Mouse (Mus musculus): ENCODE measurements around the gene Rtp4. TPM values are rescaled to one million over a fixed set of nuclear protein-coding genes. Genes with fewer than 3 reads are reported as not detected.

The Rtp4 gene
- polyA plus RNA-seq, 1 experiment from 2014 or later, result 24.0 TPM

DNA sequence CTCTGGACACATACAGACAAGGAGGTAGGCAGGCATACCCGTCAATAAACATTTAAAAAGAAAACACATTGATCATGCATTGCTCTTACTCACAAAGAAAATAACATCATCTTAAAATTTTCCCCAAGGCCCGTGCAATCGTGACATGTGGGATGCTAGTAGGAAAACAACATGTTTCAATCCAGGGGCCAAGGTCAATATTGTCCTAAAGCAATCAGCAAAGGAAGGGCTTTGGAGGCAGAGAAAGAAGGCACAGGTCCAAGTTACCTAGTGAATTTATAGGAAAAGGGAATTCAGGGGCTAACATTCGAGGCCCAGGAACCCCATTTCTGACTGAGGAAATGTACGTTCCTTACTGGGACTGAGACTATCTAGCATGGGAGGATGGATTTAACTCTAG is 2.9 kb upstream of the Rtp4 start:
- H3K9me3 ChIP-seq (ENCODE audit: low read length), result no peaks in the 10 kb centered on the region
- H3K4me1 ChIP-seq (ENCODE audit: insufficient read depth), result peaks cover 21% of the 10 kb centered on the region
- ATAC-seq, result peak; percentile 63
- no peaks in the 10 kb centered on the region for H3K27me3 ChIP-seq (ENCODE audit: insufficient read depth, low read length)
- no peak overlapping the region for H3K9ac ChIP-seq (replicated peaks)
- peaks cover 4% of the 10 kb centered on the region; the same call in 1 of the 2 replicates for H3K36me3 ChIP-seq (replicated peaks; ENCODE audit: insufficient read depth, low read length)
- peak overlapping the region; percentile 83 for H3K27ac ChIP-seq (ENCODE audit: low read depth)
- no peak overlapping the region for H3K4me3 ChIP-seq (ENCODE audit: low read depth, low read length)
- WGBS (ENCODE audit: insufficient replicate concordance), result 58% methylated on average over 5 of the region's 5 CpGs
- TF ChIP-seq CTCF (IDR thresholded peaks at IDR 0.05; ENCODE audit: low read depth), result no peak
- TF ChIP-seq EP300 (IDR thresholded peaks at IDR 0.05; ENCODE audit: low read depth), result 0 out of 2 replicates have a peak, but pooled peaks have one; percentile 3
- DNase-seq, result no peak
- H3K4me2 ChIP-seq (ENCODE audit: low read depth, low read length), result peak overlapping the region; percentile 64

DNA sequence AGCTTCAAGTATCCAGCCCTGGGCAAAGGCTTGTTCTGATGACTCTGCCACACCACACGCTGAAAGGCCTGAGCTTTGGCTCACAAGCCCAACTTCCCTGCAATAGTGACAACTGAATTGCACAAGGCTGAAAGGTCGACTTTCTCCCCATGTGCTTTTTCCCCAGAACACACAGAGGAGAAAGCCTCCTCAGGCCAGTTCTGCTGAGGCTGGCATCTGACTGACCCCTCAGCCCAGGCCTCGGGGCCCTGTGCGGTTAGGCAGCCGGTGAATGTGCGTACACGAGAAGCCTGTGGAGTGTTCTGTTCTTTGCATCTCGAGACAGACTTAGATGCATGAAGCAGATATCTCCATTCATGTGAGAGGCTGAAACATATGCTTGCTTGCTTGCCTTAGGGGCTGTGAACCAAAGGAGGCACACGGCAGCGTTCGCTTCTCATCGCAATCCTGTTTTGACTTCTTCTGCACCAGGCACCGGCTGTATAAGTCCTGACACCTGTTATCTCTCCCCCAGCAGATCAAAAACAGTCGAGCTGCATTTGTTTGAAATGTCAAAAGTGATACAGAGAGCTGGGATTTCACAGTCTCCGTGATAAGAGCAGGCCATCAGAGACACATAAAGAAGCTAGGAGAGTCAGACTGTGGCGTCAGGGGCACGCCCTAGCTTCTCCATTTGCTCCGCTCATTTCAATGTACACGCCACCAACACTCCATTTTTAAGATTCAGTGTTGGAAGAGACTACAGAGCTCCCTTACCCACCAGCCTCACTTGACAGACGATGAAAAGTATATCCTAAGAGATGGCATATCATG is 2.1 kb upstream of the Rtp4 start:
- ATAC-seq (peak; percentile 83), DNase-seq (peak; percentile 52)
- peak overlapping the region; percentile 3; the same call in 1 of the 2 replicates for H3K4me3 ChIP-seq (ENCODE audit: low read depth, low read length)
- peak overlapping the region; percentile 64 for H3K4me2 ChIP-seq (ENCODE audit: low read depth, low read length)
- no peaks in the 10 kb centered on the region for H3K36me3 ChIP-seq (replicated peaks; ENCODE audit: insufficient read depth, low read length)
- H3K9me3 ChIP-seq (ENCODE audit: low read length), result no peaks in the 10 kb centered on the region
- WGBS (ENCODE audit: insufficient replicate concordance), result 52% methylated on average over 20 of the region's 20 CpGs
- no peak for TF ChIP-seq CTCF (IDR thresholded peaks at IDR 0.05; ENCODE audit: low read depth)
- 0 out of 2 replicates have a peak, but pooled peaks have one; percentile 17 for TF ChIP-seq EP300 (IDR thresholded peaks at IDR 0.05; ENCODE audit: low read depth)
- peak overlapping the region; percentile 44 for H3K9ac ChIP-seq (replicated peaks)
- H3K27ac ChIP-seq (ENCODE audit: low read depth), result peak overlapping the region; percentile 83
- H3K27me3 ChIP-seq (ENCODE audit: insufficient read depth, low read length), result no peaks in the 10 kb centered on the region
- peaks cover 16% of the 10 kb centered on the region for H3K4me1 ChIP-seq (ENCODE audit: insufficient read depth)

DNA sequence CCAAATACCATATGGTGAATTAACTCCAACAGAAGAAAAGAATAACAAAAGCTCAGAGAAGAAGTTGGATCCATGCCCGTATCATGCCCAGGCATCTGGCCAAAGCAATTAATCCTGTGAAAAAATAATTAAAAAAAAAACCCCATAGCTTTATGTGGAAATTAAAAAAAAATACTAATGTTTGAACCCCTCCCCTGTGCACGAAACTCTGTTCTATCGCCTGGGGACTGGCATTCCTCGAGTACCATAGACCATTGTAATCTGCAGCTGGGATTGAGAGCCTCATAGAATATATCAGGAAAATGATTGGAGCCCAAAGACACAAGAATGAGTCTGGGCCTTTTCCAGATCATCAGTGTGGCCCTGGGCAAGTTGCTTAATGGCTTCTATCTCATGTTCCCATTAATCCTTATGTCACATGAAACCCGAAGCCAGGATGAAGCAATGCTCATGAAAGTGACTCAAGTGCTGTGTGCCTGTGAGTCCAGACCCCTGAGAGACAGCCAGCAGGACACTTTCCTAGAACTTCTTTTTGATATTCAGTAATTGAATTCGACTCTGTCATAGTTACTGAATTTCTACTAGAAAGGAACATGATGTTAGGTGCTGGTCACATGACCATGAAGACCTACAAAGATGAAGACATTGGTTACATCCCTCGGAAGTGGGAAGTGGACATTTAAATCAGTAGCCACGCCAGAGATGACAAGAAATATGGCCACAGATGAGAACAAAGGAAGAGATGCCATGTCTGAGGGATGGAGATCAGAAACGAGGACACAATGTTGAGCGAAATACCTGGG is 1.3 kb upstream of the Rtp4 start:
- Histone ChIP-seq H3K9ac (replicated peaks) (peak overlapping the region; percentile 73), H3K9me3 (ENCODE audit: low read length) (no peaks in the 10 kb centered on the region), H3K4me1 (ENCODE audit: insufficient read depth) (peaks cover 16% of the 10 kb centered on the region), H3K27me3 (ENCODE audit: insufficient read depth, low read length) (no peaks in the 10 kb centered on the region), H3K27ac (ENCODE audit: low read depth) (peak overlapping the region; percentile 83), H3K4me2 (ENCODE audit: low read depth, low read length) (peak overlapping the region; percentile 64), H3K4me3 (ENCODE audit: low read depth, low read length) (peak overlapping the region; percentile 53), H3K36me3 (replicated peaks; ENCODE audit: insufficient read depth, low read length) (no peaks in the 10 kb centered on the region)
- 61% methylated on average over 10 of the region's 10 CpGs for WGBS (ENCODE audit: insufficient replicate concordance)
- ATAC-seq (peak; percentile 18; the same call in 1 of the 2 replicates), DNase-seq (peak; percentile 32)
- TF ChIP-seq EP300 (IDR thresholded peaks at IDR 0.05; ENCODE audit: low read depth), result no peak
- TF ChIP-seq CTCF (IDR thresholded peaks at IDR 0.05; ENCODE audit: low read depth), result no peak

DNA sequence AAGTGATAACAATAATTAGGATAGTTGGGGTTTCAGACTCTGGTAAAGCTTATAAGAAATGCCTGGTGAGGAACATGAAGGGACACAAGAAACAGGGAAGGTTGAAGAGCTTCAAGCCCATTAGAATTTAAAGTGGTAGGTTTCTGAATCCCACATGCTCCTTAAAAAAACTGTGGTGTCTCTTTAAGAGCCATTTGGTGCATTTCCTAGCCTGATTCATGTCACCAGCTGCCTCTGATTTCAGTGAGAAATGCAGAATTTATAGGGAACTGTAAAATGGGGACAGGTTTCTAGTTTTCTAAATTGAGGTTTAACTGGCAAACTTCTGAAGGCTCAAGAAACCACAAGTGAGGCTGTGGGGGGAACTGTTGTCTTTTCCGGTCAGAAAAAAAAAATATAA is 320 bp upstream of the Rtp4 start:
- no peak for DNase-seq
- peaks cover 14% of the 10 kb centered on the region for H3K4me1 ChIP-seq (ENCODE audit: insufficient read depth)
- no peak for TF ChIP-seq CTCF (IDR thresholded peaks at IDR 0.05; ENCODE audit: low read depth)
- no peak for TF ChIP-seq EP300 (IDR thresholded peaks at IDR 0.05; ENCODE audit: low read depth)
- no peak for ATAC-seq
- 5% methylated on average over 1 of the region's 1 CpGs for WGBS (ENCODE audit: insufficient replicate concordance)
- peak overlapping the region; percentile 83 for H3K27ac ChIP-seq (ENCODE audit: low read depth)
- H3K9ac ChIP-seq (replicated peaks), result peak overlapping the region; percentile 73
- H3K27me3 ChIP-seq (ENCODE audit: insufficient read depth, low read length), result no peaks in the 10 kb centered on the region
- H3K9me3 ChIP-seq (ENCODE audit: low read length), result no peaks in the 10 kb centered on the region
- H3K36me3 ChIP-seq (replicated peaks; ENCODE audit: insufficient read depth, low read length), result no peaks in the 10 kb centered on the region
- H3K4me2 ChIP-seq (ENCODE audit: low read depth, low read length), result peak overlapping the region; percentile 64
- peak overlapping the region; percentile 53 for H3K4me3 ChIP-seq (ENCODE audit: low read depth, low read length)

DNA sequence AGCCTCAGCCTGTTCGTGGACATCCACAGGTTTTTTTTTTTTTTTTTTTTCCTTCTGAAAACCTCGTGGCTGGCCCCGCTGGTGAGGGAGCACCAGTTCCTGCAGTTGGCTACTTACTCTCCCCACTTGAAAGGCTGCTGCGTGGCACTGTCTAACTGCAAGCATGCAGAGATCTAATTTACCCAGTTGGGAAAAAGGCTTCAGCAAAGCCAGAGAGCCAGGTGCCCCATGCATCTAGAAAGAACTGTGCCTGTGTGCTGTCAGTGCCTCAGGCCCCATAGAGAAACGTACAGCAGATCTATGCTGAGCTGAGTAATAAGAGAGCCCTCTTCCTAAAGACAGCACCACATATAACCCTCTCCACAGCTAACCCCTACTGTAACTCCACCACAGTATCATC is 1.0 kb downstream of the Rtp4 start:
- WGBS (ENCODE audit: insufficient replicate concordance), result 22% methylated on average over 5 of the region's 5 CpGs
- Histone ChIP-seq H3K36me3 (replicated peaks; ENCODE audit: insufficient read depth, low read length) (0 out of 2 replicates have a peak, but pooled peaks cover 4% of the 10 kb centered on the region), H3K4me3 (ENCODE audit: low read depth, low read length) (peak overlapping the region; percentile 53), H3K27me3 (ENCODE audit: insufficient read depth, low read length) (no peaks in the 10 kb centered on the region), H3K4me1 (ENCODE audit: insufficient read depth) (peaks cover 6% of the 10 kb centered on the region; the same call in 1 of the 2 replicates), H3K9me3 (ENCODE audit: low read length) (peaks cover 3% of the 10 kb centered on the region; the same call in 1 of the 2 replicates), H3K27ac (ENCODE audit: low read depth) (peak overlapping the region; percentile 30; the same call in 1 of the 2 replicates), H3K9ac (replicated peaks) (peak overlapping the region; percentile 73; the same call in 1 of the 2 replicates), H3K4me2 (ENCODE audit: low read depth, low read length) (peak overlapping the region; percentile 64)
- DNase-seq, result no peak
- TF ChIP-seq EP300 (IDR thresholded peaks at IDR 0.05; ENCODE audit: low read depth), result no peak
- no peak for ATAC-seq

DNA sequence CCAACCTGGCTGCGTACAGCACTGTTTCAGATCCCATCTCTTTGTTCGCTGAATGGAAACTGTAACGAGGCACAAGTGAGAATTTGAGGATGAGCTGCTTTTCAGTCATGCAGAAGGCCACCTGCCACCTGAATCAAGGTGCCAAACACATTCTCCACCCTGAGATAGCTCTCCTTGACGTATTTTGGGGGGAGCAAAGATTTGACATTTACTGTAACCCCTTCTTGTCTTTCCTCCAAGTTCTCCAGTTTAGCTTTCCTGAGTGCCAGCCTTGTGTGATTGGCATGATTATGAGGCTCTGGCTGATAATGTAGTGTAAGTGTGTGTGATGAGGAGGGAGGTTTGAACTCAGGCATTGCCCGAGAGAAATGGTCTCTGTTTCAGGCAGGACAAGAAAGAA is 2.0 kb downstream of the Rtp4 start:
- 74% methylated on average over 5 of the region's 5 CpGs for WGBS (ENCODE audit: insufficient replicate concordance)
- H3K4me3 ChIP-seq (ENCODE audit: low read depth, low read length), result no peak overlapping the region
- no peak overlapping the region for H3K4me2 ChIP-seq (ENCODE audit: low read depth, low read length)
- no peak for TF ChIP-seq CTCF (IDR thresholded peaks at IDR 0.05; ENCODE audit: low read depth)
- no peak for TF ChIP-seq EP300 (IDR thresholded peaks at IDR 0.05; ENCODE audit: low read depth)
- DNase-seq, result no peak
- no peak overlapping the region for H3K9ac ChIP-seq (replicated peaks)
- H3K4me1 ChIP-seq (ENCODE audit: insufficient read depth), result peaks cover 2% of the 10 kb centered on the region; the same call in 1 of the 2 replicates
- H3K27me3 ChIP-seq (ENCODE audit: insufficient read depth, low read length), result no peaks in the 10 kb centered on the region
- H3K36me3 ChIP-seq (replicated peaks; ENCODE audit: insufficient read depth, low read length), result 0 out of 2 replicates have a peak, but pooled peaks cover 4% of the 10 kb centered on the region
- ATAC-seq, result no peak
- H3K27ac ChIP-seq (ENCODE audit: low read depth), result no peak overlapping the region
- peaks cover 3% of the 10 kb centered on the region; the same call in 1 of the 2 replicates for H3K9me3 ChIP-seq (ENCODE audit: low read length)
